Mouse (Mus musculus): ENCODE measurements around the gene Slc7a5.

GRCm38 (mm10) chr8:121889810-121890785, 17.4 kb downstream of the Slc7a5 start:
- TF ChIP-seq GATA1 (IDR thresholded peaks at IDR 0.05; ENCODE audit: borderline replicate concordance, low read length) = no peak
- no peak for TF ChIP-seq CTCF (IDR thresholded peaks at IDR 0.05; ENCODE audit: low read depth, low read length)
- TF ChIP-seq POLR2AphosphoS5 (IDR thresholded peaks at IDR 0.05; ENCODE audit: insufficient replicate concordance, low read depth, low read length) = no peak
- no peak for TF ChIP-seq TAL1 (conservative IDR thresholded peaks at IDR 0.05; ENCODE audit: low read depth, low read length)

All from G1E (cell line).